Mouse (Mus musculus) spleen, adult 2 months (tissue): ENCODE measurements at regions not wholly inside any gene's neighbourhood (a gene's known extent, or its start where the extent isn't known, plus 50 kb on each side); places are given as distances from the start of the nearest gene placed in this dataset.
A peak's percentile ranks its signal among the peaks of the same experiment; 100 is the strongest.

Experiments used
- DNase-seq, 2 experiments: peaks; one replicate each; pipeline versions ENCODE4 v3.0.0 to v3.0.0-alpha.2; 2012 to 2021; ENCODE audit warnings: low spot score in 2 of 2, low read depth in 1 of 2
- H3K27ac ChIP-seq: fragments of 200-500 bp; 2 replicates; pipeline ENCODE4 v1.5.1; 2012; ENCODE audit warnings: low read length, inconsistent platforms; ENCODE audit not compliant: insufficient read depth
- H3K27me3 ChIP-seq: fragments of 200-500 bp; 2 replicates; pipeline ENCODE4 v1.6.1; 2012; ENCODE audit warnings: mild to moderate bottlenecking, moderate library complexity, low read length, inconsistent platforms; ENCODE audit not compliant: control insufficient read depth, insufficient read depth
- H3K36me3 ChIP-seq: fragments of 200-500 bp; 2 replicates; pipeline ENCODE4 v1.6.1; 2012; ENCODE audit warnings: mild to moderate bottlenecking, low read length, inconsistent platforms; ENCODE audit not compliant: control insufficient read depth, insufficient read depth
- H3K4me1 ChIP-seq: fragments of 200-500 bp; 2 replicates; pipeline ENCODE4 v1.6.1; 2011; ENCODE audit warnings: inconsistent platforms; ENCODE audit not compliant: control insufficient read depth, insufficient read depth, insufficient read length
- H3K4me3 ChIP-seq: fragments of 200-500 bp; 2 replicates; pipeline ENCODE4 v1.5.1; 2011; ENCODE audit warnings: mild to moderate bottlenecking, inconsistent platforms; ENCODE audit not compliant: insufficient read depth, insufficient read length; ENCODE audit errors: extremely low read depth
- CTCF ChIP-seq: fragments of 200-500 bp; IDR thresholded peaks from 2 replicates; pipeline ENCODE4 v1.5.1; 2011; ENCODE audit warnings: mild to moderate bottlenecking, inconsistent platforms; ENCODE audit not compliant: insufficient read depth, insufficient read length, insufficient replicate concordance; ENCODE audit errors: extremely low read depth
- POLR2A ChIP-seq: fragments of 200-500 bp; IDR thresholded peaks from 2 replicates; pipeline ENCODE4 v1.6.1; 2011; ENCODE audit warnings: low read depth, low read length, inconsistent platforms
- WGBS: fragments of 180-500 bp; shearing (Covaris S2); methylation state at CpG from one replicate; pipeline ENCODE4 v1.1.7; 2018; 5-methylcytosine and 5-hydroxymethylcytosine counted together

DNA sequence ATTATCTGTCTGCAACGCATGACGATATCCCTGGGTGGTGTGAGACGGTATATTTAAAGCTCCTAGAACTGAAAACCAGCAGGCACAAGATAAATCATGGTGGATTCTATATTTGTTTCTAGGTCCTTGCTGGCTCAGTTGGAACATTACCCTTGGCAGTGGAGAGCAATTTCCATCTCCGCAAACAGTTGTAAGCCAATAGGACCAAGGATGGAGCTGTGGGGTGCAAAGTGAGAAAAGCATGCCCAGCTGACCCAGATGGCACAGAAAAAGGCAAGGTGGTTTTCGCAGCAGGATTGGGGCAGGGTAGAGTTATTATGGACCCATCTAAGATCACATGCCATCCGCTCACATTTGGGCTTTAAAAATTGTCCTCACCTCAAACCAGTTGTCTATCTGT is 1683.8 kb upstream of the Gm6569 start:
- TF ChIP-seq CTCF (no peak), POLR2A (no peak)
- no peak for DNase-seq
- H3K4me1 ChIP-seq: no peaks in the 10 kb centered on the region
- WGBS: 89% methylated on average over 6 of the region's 6 CpGs
- no peak overlapping the region for H3K4me3 ChIP-seq
- H3K36me3 ChIP-seq: no peaks in the 10 kb centered on the region
- H3K27me3 ChIP-seq: no peaks in the 10 kb centered on the region
- no peak overlapping the region for H3K27ac ChIP-seq

- no peaks in the 10 kb centered on the region for H3K36me3 ChIP-seq
- no peak for TF ChIP-seq POLR2A
- TF ChIP-seq CTCF: no peak
- H3K4me3 ChIP-seq: no peak overlapping the region
- WGBS: 56% methylated on average over 3 of the region's 3 CpGs
- no peaks in the 10 kb centered on the region for H3K27me3 ChIP-seq
- no peak for DNase-seq
- H3K4me1 ChIP-seq: no peaks in the 10 kb centered on the region
- H3K27ac ChIP-seq: no peak overlapping the region
These were observed 1675.9 kb upstream of the Gm6569 start for GRCm38 (mm10) chr15:72158505-72158904.

- no peak overlapping the region for H3K27ac ChIP-seq
- H3K4me3 ChIP-seq: no peak overlapping the region
- WGBS: 43% methylated on average over 3 of the region's 3 CpGs
- H3K4me1 ChIP-seq: no peaks in the 10 kb centered on the region
- no peak for DNase-seq
- no peaks in the 10 kb centered on the region for H3K27me3 ChIP-seq
- TF ChIP-seq CTCF (no peak), POLR2A (no peak)
- H3K36me3 ChIP-seq: no peaks in the 10 kb centered on the region
These were observed 1633.5 kb upstream of the Gm6569 start for GRCm38 (mm10) chr15:72200861-72201260.

DNA sequence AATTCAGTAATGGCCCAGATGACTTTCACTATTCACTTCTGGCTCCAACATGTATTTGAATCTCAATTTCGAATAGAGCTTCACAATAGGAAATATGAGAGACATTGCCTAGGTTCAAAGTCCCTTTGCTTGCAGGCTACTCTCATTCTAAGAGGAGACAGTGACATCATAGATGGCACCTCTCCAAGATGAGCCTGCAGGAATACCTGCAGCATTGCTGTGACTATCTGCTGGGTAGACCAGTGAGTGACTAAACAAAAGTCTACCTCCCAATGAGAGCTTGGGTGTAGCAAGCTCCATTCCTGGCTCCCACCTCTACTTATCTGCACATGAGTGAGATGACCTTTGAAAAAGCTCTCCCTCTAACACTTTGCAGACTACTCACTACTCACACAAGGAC is 1632.6 kb upstream of the Gm6569 start:
- Histone ChIP-seq H3K4me3 (no peak overlapping the region), H3K27me3 (no peaks in the 10 kb centered on the region), H3K36me3 (no peaks in the 10 kb centered on the region), H3K27ac (no peak overlapping the region), H3K4me1 (no peaks in the 10 kb centered on the region)
- no peak for TF ChIP-seq CTCF
- TF ChIP-seq POLR2A: no peak
- no peak for DNase-seq
- 43% methylated on average over 1 of the region's 1 CpGs for WGBS

DNA sequence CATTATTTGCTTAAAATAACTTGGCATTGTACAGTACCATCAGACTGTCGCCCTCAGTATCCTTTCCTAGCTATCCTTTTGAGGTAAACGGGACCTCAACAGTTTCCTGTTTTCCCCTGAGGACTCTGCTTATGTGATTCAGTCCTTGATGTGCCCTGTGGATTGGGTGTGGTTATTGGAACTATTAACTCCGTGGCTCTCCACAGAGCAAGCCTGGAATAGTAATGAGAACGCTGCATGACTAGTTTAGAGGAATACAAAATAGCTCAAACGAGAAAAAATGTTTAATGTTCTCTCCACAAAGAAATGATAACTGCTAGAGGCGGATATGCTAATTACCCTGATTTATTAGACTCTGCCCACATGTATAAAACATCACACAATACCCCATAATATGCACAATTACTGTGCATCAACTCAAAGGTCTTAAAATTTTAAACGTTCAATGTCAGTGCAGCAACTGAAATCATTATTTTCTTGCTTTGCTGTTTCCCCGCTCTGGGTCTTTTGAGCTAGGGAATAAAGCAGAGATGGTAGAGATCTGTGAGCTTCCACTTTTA is 1629.0 kb upstream of the Gm6569 start:
- no peak for DNase-seq
- H3K36me3 ChIP-seq: no peaks in the 10 kb centered on the region
- WGBS: 63% methylated on average over 8 of the region's 8 CpGs
- H3K27ac ChIP-seq: no peak overlapping the region
- TF ChIP-seq POLR2A (no peak), CTCF (no peak)
- H3K27me3 ChIP-seq: no peaks in the 10 kb centered on the region
- H3K4me1 ChIP-seq: no peaks in the 10 kb centered on the region
- no peak overlapping the region for H3K4me3 ChIP-seq

- Histone ChIP-seq H3K27ac (no peak overlapping the region), H3K27me3 (no peaks in the 10 kb centered on the region), H3K4me3 (no peak overlapping the region), H3K4me1 (no peaks in the 10 kb centered on the region), H3K36me3 (no peaks in the 10 kb centered on the region)
- TF ChIP-seq POLR2A: no peak
- 0 out of 2 replicates have a peak, but pooled peaks have one; percentile 26 for TF ChIP-seq CTCF
- WGBS: 18% methylated on average over 9 of the region's 9 CpGs
- peak in 1 of 2 experiments; percentile 6 for DNase-seq
These were observed 1628.4 kb upstream of the Gm6569 start for GRCm38 (mm10) chr15:72205950-72206349.

GRCm38 (mm10) chr15:72207589-72207988 is 1626.8 kb upstream of the Gm6569 start:
- 83% methylated on average over 4 of the region's 4 CpGs for WGBS

More at GRCm38 (mm10) chr15:72207589-72207988, 1626.8 kb upstream of the Gm6569 start:
- Histone ChIP-seq H3K4me3 (no peak overlapping the region), H3K27ac (no peak overlapping the region), H3K4me1 (no peaks in the 10 kb centered on the region), H3K27me3 (no peaks in the 10 kb centered on the region), H3K36me3 (no peaks in the 10 kb centered on the region)
- DNase-seq: no peak
- TF ChIP-seq POLR2A (no peak), CTCF (no peak)
